Mouse (Mus musculus) cerebellum, adult 9-10 months (tissue): Measurements from ENCODE around the gene Olfr1131.
"Not testable (repeated sequence)": the region's sequence is repeated elsewhere in the genome, so short reads cannot be mapped to it uniquely, and the experiment has no call there.

Experiments
- DNase-seq: peaks from one replicate; pipeline ENCODE4 v3.0.0; 2022

The Olfr1131 gene

DNA sequence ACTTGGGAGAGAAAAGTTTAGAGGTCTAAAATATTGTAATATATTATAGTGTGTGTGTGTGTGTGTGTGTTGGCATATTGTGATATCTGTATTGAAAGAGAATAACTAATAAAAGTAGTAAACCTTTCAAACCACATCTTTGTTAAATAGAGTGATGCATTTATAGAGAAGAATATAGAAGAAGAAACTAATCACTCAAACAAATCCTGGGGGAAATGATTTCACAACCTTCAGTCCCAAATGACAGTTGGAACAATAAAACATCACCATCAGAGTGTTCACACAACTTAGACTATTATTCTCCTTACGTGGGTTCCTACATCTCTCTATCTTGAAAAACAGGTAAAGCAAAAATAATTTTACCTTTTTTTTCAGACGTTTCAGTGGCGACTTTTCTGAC, at the start of gene Olfr1131:
Olfr1131 (plus strand) TSS at position 301 of the 400 bp plus-strand sequence.
- no peak for DNase-seq

GRCm38 (mm10) chr2:87605912-87606311, 21.0 kb upstream of the Olfr1131 start, which contains the start of gene Olfr1130:
Gene Olfr1130 (plus strand): TSS chr2:87606212.
- DNase-seq: not testable (repeated sequence)

DNA sequence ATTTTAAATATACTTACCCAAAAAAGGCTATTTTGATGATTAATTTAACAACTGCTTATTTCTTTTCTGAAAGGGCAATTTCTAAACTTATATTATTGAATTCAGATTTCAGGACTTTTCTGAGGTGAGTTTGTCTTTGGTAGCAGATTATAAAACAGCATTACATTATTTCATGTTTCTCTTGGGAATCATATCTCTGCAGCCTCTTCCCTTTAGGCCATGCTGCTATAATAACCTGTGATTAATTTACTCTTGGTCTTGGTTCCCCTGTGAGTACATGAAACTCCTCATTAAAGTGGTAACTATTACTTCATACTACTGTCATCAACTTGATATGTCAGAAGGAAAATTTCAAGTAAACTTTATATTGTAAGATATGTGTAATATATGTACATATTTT, 10.5 kb downstream of the Olfr1131 start, which contains the start of gene Olfr1132:
Olfr1132 (minus strand) TSS at position 101 of the 400 bp plus-strand sequence.
- no peak for DNase-seq

- DNase-seq: no peak
Measured at GRCm38 (mm10) chr2:87642441-87642840, 15.5 kb downstream of the Olfr1131 start.

GRCm38 (mm10) chr2:87647274-87647673, 20.4 kb downstream of the Olfr1131 start, which contains the start of gene Olfr1133:
Gene Olfr1133 (minus strand): TSS chr2:87647374.
- no peak for DNase-seq

GRCm38 (mm10) chr2:87658360-87658759, 31.5 kb downstream of the Olfr1131 start, which contains the start of gene Olfr1134:
Gene Olfr1134 (minus strand): TSS chr2:87658460.
- DNase-seq: no peak

GRCm38 (mm10) chr2:87673564-87673963, 46.7 kb downstream of the Olfr1131 start, which contains the start of gene Olfr1135:
Gene Olfr1135 (minus strand): TSS chr2:87673664.
- DNase-seq: no peak
